Mouse (Mus musculus) right cerebral cortex, postnatal 10 days (tissue): Measurements from ENCODE around the gene Rfx1.
A peak's percentile ranks its signal among the peaks of the same experiment; 100 is the strongest.

Experiments
- DNase-seq, 2 experiments: peaks; one replicate each; pipeline ENCODE4 v3.0.0; 2021; ENCODE audit warnings: low spot score in 2 of 2

Gene Rfx1

GRCm38 (mm10) chr8:84089277-84089676 lies 22.6 kb downstream of the Rfx1 start:
- no peak for DNase-seq

- no peak for DNase-seq
These were observed 24.0 kb downstream of the Rfx1 start for GRCm38 (mm10) chr8:84090585-84090984.

- DNase-seq = peak in 1 of 2 experiments; percentile 26
These were observed 29.4 kb downstream of the Rfx1 start for GRCm38 (mm10) chr8:84096061-84096460.

- no peak for DNase-seq
These were observed 31.7 kb downstream of the Rfx1 start for GRCm38 (mm10) chr8:84098376-84098775.

GRCm38 (mm10) chr8:84101476-84102270 lies 35.0 kb downstream of the Rfx1 start:
- DNase-seq = peak in 1 of 2 experiments; percentile 36

- DNase-seq = peak; percentile 47 to 48
These were observed 37.0 kb downstream of the Rfx1 start for GRCm38 (mm10) chr8:84103601-84104000.

- peak; percentile 78 to 79 for DNase-seq
These were observed 37.6 kb downstream of the Rfx1 start for GRCm38 (mm10) chr8:84104221-84104620.

- DNase-seq = peak; percentile 99
These were observed 38.3 kb downstream of the Rfx1 start, which contains the start of gene Dcaf15 for GRCm38 (mm10) chr8:84104697-84105609. Gene Dcaf15 (minus strand): TSS chr8:84104768.

GRCm38 (mm10) chr8:84105676-84106075 lies 39.0 kb downstream of the Rfx1 start:
- DNase-seq = peak in 1 of 2 experiments; percentile 32

- DNase-seq = no peak
These were observed 39.8 kb downstream of the Rfx1 start for GRCm38 (mm10) chr8:84106216-84107040.

GRCm38 (mm10) chr8:84115646-84116045 lies 49.0 kb downstream of the Rfx1 start:
- no peak for DNase-seq

GRCm38 (mm10) chr8:84122151-84122550 lies 55.5 kb downstream of the Rfx1 start:
- DNase-seq = no peak

- DNase-seq = no peak
These were observed 59.0 kb downstream of the Rfx1 start, which contains the start of gene Podnl1 for GRCm38 (mm10) chr8:84125656-84126055. Gene Podnl1 (plus strand): TSS chr8:84125989.

- DNase-seq = no peak
These were observed 60.1 kb downstream of the Rfx1 start for GRCm38 (mm10) chr8:84126742-84127141.

GRCm38 (mm10) chr8:84127202-84127901 lies 60.7 kb downstream of the Rfx1 start:
- peak in 1 of 2 experiments; percentile 23 for DNase-seq

GRCm38 (mm10) chr8:84128277-84128676 lies 61.6 kb downstream of the Rfx1 start:
- peak in 1 of 2 experiments; percentile 43 for DNase-seq

GRCm38 (mm10) chr8:84130806-84131205 lies 64.2 kb downstream of the Rfx1 start:
- peak in 1 of 2 experiments; percentile 49 for DNase-seq

GRCm38 (mm10) chr8:84132225-84132624 lies 65.6 kb downstream of the Rfx1 start:
- DNase-seq = peak in 1 of 2 experiments; percentile 28

- DNase-seq = peak in 1 of 2 experiments; percentile 30
These were observed 71.2 kb downstream of the Rfx1 start for GRCm38 (mm10) chr8:84137848-84138247.

- no peak for DNase-seq
These were observed 74.2 kb downstream of the Rfx1 start for GRCm38 (mm10) chr8:84140838-84141237.
